Mouse (Mus musculus): Measurements from ENCODE around the gene Fitm1. TPM values are rescaled to one million over a fixed set of nuclear protein-coding genes. Genes with fewer than 3 reads are reported as not detected.
A peak's percentile ranks its signal among the peaks of the same experiment; 100 is the strongest.

Fitm1 gene
- total RNA-seq, 2 experiments from 2014 or later: not detected

- intact Hi-C loops (cut with DNase I): no loop called here
- DNase-seq: peak; percentile 92
Observed at GRCm38 (mm10) chr14:55591331-55591891, 16.0 kb downstream of the Fitm1 start, which contains the start of gene Rnf31. TSS of gene Rnf31 (plus strand) at chr14:55591708.

- no peak for DNase-seq
- intact Hi-C loops (cut with DNase I): no loop called here
Observed at GRCm38 (mm10) chr14:55592226-55592625, 16.8 kb downstream of the Fitm1 start.

- DNase-seq: peak; percentile 48
- intact Hi-C loops (cut with DNase I): no loop called here
Observed at GRCm38 (mm10) chr14:55596036-55596690, 20.7 kb downstream of the Fitm1 start.

GRCm38 (mm10) chr14:55598521-55599390 is 23.3 kb downstream of the Fitm1 start:
- DNase-seq: no peak

GRCm38 (mm10) chr14:55603271-55603632 is 27.8 kb downstream of the Fitm1 start, which contains the start of gene Irf9:
TSS of gene Irf9 (plus strand) at chr14:55603571.
- DNase-seq: no peak
- intact Hi-C loops (cut with DNase I): no loop called here

More at GRCm38 (mm10) chr14:55598521-55599390, 23.3 kb downstream of the Fitm1 start:
- intact Hi-C loops (cut with DNase I): no loop called here

GRCm38 (mm10) chr14:55603633-55604576 is 28.5 kb downstream of the Fitm1 start:
- DNase-seq: peak; percentile 85
- intact Hi-C loops (cut with DNase I): no loop called here

- intact Hi-C loops (cut with DNase I): no loop called here
- no peak for DNase-seq
Observed at GRCm38 (mm10) chr14:55604823-55605222, 29.4 kb downstream of the Fitm1 start.

- no peak for DNase-seq
- intact Hi-C loops (cut with DNase I): no loop called here
Observed at GRCm38 (mm10) chr14:55605743-55606459, 30.5 kb downstream of the Fitm1 start.

GRCm38 (mm10) chr14:55608339-55608738 is 32.9 kb downstream of the Fitm1 start:
- intact Hi-C loops (cut with DNase I): no loop called here
- DNase-seq: no peak

- no peak for DNase-seq
- intact Hi-C loops (cut with DNase I): no loop called here
Observed at GRCm38 (mm10) chr14:55613346-55613745, 37.9 kb downstream of the Fitm1 start.

- intact Hi-C loops (cut with DNase I): no loop called here
- DNase-seq: no peak
Observed at GRCm38 (mm10) chr14:55614565-55615178, 39.3 kb downstream of the Fitm1 start.

GRCm38 (mm10) chr14:55615876-55616275 is 40.5 kb downstream of the Fitm1 start:
- DNase-seq: no peak
- intact Hi-C loops (cut with DNase I): no loop called here

GRCm38 (mm10) chr14:55616844-55617243 is 41.4 kb downstream of the Fitm1 start:
- no peak for DNase-seq
- intact Hi-C loops (cut with DNase I): no loop called here

- peak; percentile 45 for DNase-seq
- intact Hi-C loops (cut with DNase I): no loop called here
Observed at GRCm38 (mm10) chr14:55617822-55618221, 42.4 kb downstream of the Fitm1 start, which contains the start of gene Rec8. TSS of gene Rec8 (plus strand) at chr14:55618037.

- DNase-seq: no peak
- intact Hi-C loops (cut with DNase I): no loop called here
Observed at GRCm38 (mm10) chr14:55618486-55619195, 43.2 kb downstream of the Fitm1 start.

Measured in left cerebral cortex, postnatal 4 days (tissue).